Mouse (Mus musculus): Measurements from ENCODE around the gene Ccdc13. TPM values are rescaled to one million over a fixed set of nuclear protein-coding genes. Genes with fewer than 3 reads are reported as not detected.
A peak's percentile ranks its signal among the peaks of the same experiment; 100 is the strongest.

Ccdc13 gene
- polyA plus RNA-seq, 1 experiment, result 0.34 TPM

- TF ChIP-seq CTCF (IDR thresholded peaks at IDR 0.05; ENCODE audit: borderline replicate concordance, control insufficient read depth, extremely low read depth, insufficient read depth, low read length, poor library complexity) (no peak), POLR2A (IDR thresholded peaks at IDR 0.05; ENCODE audit: control insufficient read depth, extremely low read depth, insufficient read depth, low read length, poor library complexity) (no peak)
- H3K36me3 ChIP-seq (ENCODE audit: control insufficient read depth, insufficient read depth, low read length), result no peaks in the 10 kb centered on the region
- H3K27me3 ChIP-seq (ENCODE audit: control insufficient read depth, insufficient read depth, low read length), result no peaks in the 10 kb centered on the region
Measured at GRCm38 (mm10) chr9:121798887-121799520, 40.3 kb downstream of the Ccdc13 start.

GRCm38 (mm10) chr9:121797722-121798121 lies 41.5 kb downstream of the Ccdc13 start:
- Histone ChIP-seq H3K36me3 (ENCODE audit: control insufficient read depth, insufficient read depth, low read length) (no peaks in the 10 kb centered on the region), H3K27me3 (ENCODE audit: control insufficient read depth, insufficient read depth, low read length) (no peaks in the 10 kb centered on the region), H3K4me1 (replicated peaks; ENCODE audit: control insufficient read depth, insufficient read depth, low read length) (no peaks in the 10 kb centered on the region), H3K4me3 (ENCODE audit: control insufficient read depth, insufficient read depth, low read length) (no peak overlapping the region), H3K27ac (ENCODE audit: control insufficient read depth, insufficient read depth, low read length) (no peak overlapping the region)
- 37% methylated on average over 12 of the region's 12 CpGs for WGBS
- no peak for TF ChIP-seq POLR2A (IDR thresholded peaks at IDR 0.05; ENCODE audit: control insufficient read depth, extremely low read depth, insufficient read depth, low read length, poor library complexity)
- TF ChIP-seq CTCF (IDR thresholded peaks at IDR 0.05; ENCODE audit: borderline replicate concordance, control insufficient read depth, extremely low read depth, insufficient read depth, low read length, poor library complexity), result no peak
- no peak for DNase-seq

More at GRCm38 (mm10) chr9:121798887-121799520, 40.3 kb downstream of the Ccdc13 start:
- H3K4me3 ChIP-seq (ENCODE audit: control insufficient read depth, insufficient read depth, low read length), result no peak overlapping the region
- no peak overlapping the region for H3K27ac ChIP-seq (ENCODE audit: control insufficient read depth, insufficient read depth, low read length)
- WGBS, result 86% methylated on average over 5 of the region's 6 CpGs
- H3K4me1 ChIP-seq (replicated peaks; ENCODE audit: control insufficient read depth, insufficient read depth, low read length), result no peaks in the 10 kb centered on the region
- no peak for DNase-seq

GRCm38 (mm10) chr9:121794972-121795539 lies 44.2 kb downstream of the Ccdc13 start:
- no peak overlapping the region for H3K4me3 ChIP-seq (ENCODE audit: control insufficient read depth, insufficient read depth, low read length)
- no peaks in the 10 kb centered on the region for H3K4me1 ChIP-seq (replicated peaks; ENCODE audit: control insufficient read depth, insufficient read depth, low read length)
- H3K27ac ChIP-seq (ENCODE audit: control insufficient read depth, insufficient read depth, low read length), result no peak overlapping the region
- H3K27me3 ChIP-seq (ENCODE audit: control insufficient read depth, insufficient read depth, low read length), result no peaks in the 10 kb centered on the region
- TF ChIP-seq CTCF (IDR thresholded peaks at IDR 0.05; ENCODE audit: borderline replicate concordance, control insufficient read depth, extremely low read depth, insufficient read depth, low read length, poor library complexity) (no peak), POLR2A (IDR thresholded peaks at IDR 0.05; ENCODE audit: control insufficient read depth, extremely low read depth, insufficient read depth, low read length, poor library complexity) (no peak)
- WGBS, result 52% methylated on average over 1 of the region's 1 CpGs
- no peak for DNase-seq
- no peaks in the 10 kb centered on the region for H3K36me3 ChIP-seq (ENCODE audit: control insufficient read depth, insufficient read depth, low read length)

- no peak for TF ChIP-seq POLR2A (IDR thresholded peaks at IDR 0.05; ENCODE audit: control insufficient read depth, extremely low read depth, insufficient read depth, low read length, poor library complexity)
- TF ChIP-seq CTCF (IDR thresholded peaks at IDR 0.05; ENCODE audit: borderline replicate concordance, control insufficient read depth, extremely low read depth, insufficient read depth, low read length, poor library complexity), result no peak
- no peak for DNase-seq
- WGBS, result 58% methylated on average over 24 of the region's 24 CpGs
- Histone ChIP-seq H3K27me3 (ENCODE audit: control insufficient read depth, insufficient read depth, low read length) (no peaks in the 10 kb centered on the region), H3K4me1 (replicated peaks; ENCODE audit: control insufficient read depth, insufficient read depth, low read length) (no peaks in the 10 kb centered on the region), H3K4me3 (ENCODE audit: control insufficient read depth, insufficient read depth, low read length) (no peak within 1 kb of the TSS), H3K27ac (ENCODE audit: control insufficient read depth, insufficient read depth, low read length) (no peak within 1 kb of the TSS), H3K36me3 (ENCODE audit: control insufficient read depth, insufficient read depth, low read length) (no peaks in the 10 kb centered on the region)
Measured at GRCm38 (mm10) chr9:121791757-121792521, 47.3 kb downstream of the Ccdc13 start, which contains the start of gene Hhatl. Gene Hhatl, minus strand, starts transcription at chr9:121792507.

- Histone ChIP-seq H3K27ac (ENCODE audit: control insufficient read depth, insufficient read depth, low read length) (no peak overlapping the region), H3K4me1 (replicated peaks; ENCODE audit: control insufficient read depth, insufficient read depth, low read length) (no peaks in the 10 kb centered on the region), H3K4me3 (ENCODE audit: control insufficient read depth, insufficient read depth, low read length) (no peak overlapping the region), H3K27me3 (ENCODE audit: control insufficient read depth, insufficient read depth, low read length) (no peaks in the 10 kb centered on the region), H3K36me3 (ENCODE audit: control insufficient read depth, insufficient read depth, low read length) (no peaks in the 10 kb centered on the region)
- DNase-seq, result peak; percentile 7
- TF ChIP-seq CTCF (IDR thresholded peaks at IDR 0.05; ENCODE audit: borderline replicate concordance, control insufficient read depth, extremely low read depth, insufficient read depth, low read length, poor library complexity) (no peak), POLR2A (IDR thresholded peaks at IDR 0.05; ENCODE audit: control insufficient read depth, extremely low read depth, insufficient read depth, low read length, poor library complexity) (no peak)
- WGBS, result 24% methylated on average over 5 of the region's 5 CpGs
Measured at GRCm38 (mm10) chr9:121791206-121791605, 48.1 kb downstream of the Ccdc13 start.

- TF ChIP-seq POLR2A (IDR thresholded peaks at IDR 0.05; ENCODE audit: control insufficient read depth, extremely low read depth, insufficient read depth, low read length, poor library complexity) (no peak), CTCF (IDR thresholded peaks at IDR 0.05; ENCODE audit: borderline replicate concordance, control insufficient read depth, extremely low read depth, insufficient read depth, low read length, poor library complexity) (no peak)
- no peak for DNase-seq
- 75% methylated on average over 2 of the region's 2 CpGs for WGBS
- Histone ChIP-seq H3K27me3 (ENCODE audit: control insufficient read depth, insufficient read depth, low read length) (no peaks in the 10 kb centered on the region), H3K4me3 (ENCODE audit: control insufficient read depth, insufficient read depth, low read length) (no peak overlapping the region), H3K36me3 (ENCODE audit: control insufficient read depth, insufficient read depth, low read length) (no peaks in the 10 kb centered on the region), H3K27ac (ENCODE audit: control insufficient read depth, insufficient read depth, low read length) (no peak overlapping the region), H3K4me1 (replicated peaks; ENCODE audit: control insufficient read depth, insufficient read depth, low read length) (no peaks in the 10 kb centered on the region)
Measured at GRCm38 (mm10) chr9:121786359-121786758, 52.9 kb downstream of the Ccdc13 start.

Data from thymus, adult 2 months (tissue).